Mouse (Mus musculus): ENCODE measurements at regions not wholly inside any gene's neighbourhood (a gene's known extent, or its start where the extent isn't known, plus 50 kb on each side); places are given as distances from the start of the nearest gene placed in this dataset.

- no peak for DNase-seq
Measured at GRCm38 (mm10) chr8:6227901-6228300, 1122.8 kb upstream of the Slc10a2 start.

DNA sequence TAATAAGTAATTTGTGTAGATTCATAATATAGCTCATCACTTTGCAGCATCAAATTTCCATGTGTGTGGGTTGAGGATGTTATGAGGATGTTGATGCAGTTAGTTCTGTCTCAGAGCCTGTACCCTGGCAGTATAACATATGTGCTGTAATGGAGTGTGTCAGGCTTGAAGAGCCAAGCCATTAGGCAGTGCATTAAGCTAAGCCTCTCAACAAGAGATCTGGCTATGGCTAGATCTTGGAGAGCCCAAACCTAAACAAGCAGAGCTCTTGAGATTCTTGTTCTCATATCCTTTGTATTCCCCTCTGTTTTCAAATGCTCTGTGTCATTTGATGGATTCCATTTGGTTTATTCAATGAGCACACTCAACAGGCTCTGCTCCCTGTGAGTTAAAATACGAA, 1120.0 kb upstream of the Slc10a2 start:
- DNase-seq: no peak

DNA sequence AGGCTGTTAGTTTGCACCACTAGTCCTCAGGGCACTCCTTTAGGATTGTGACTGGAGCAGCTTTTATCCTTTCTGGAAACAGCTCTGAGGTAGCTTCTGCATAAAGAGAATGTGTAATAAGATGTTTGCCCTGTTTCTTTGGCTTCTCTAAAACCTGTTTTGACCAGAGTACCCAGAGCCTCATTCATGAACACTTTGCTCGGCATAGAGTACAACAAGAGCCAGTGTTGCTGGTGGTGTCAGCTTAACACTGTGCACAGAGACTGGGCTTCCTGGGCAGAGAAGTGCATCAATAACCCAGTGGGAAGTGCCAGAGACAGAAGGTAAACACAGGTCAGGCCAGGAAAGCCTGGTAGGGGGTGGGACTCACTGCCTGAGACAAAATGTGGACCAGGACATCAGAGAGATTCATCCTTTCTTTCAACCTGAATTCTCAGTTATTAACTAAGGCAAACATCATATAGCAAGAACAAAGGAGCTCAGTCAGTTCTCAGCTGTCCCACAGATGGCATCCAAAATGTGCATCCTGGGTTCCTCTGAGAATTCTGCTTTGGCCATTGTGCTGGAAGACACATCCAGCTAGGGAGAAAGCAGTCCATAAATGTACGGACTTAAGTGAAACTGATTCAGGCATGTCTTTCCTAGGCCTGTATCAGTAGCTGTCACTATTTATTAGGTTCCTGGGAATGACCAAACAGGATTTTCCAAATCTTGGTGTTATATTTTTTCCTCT, 1102.6 kb upstream of the Slc10a2 start:
- no peak for DNase-seq

- DNase-seq: no peak
Measured at GRCm38 (mm10) chr8:6204051-6204745, 1099.0 kb upstream of the Slc10a2 start.

GRCm38 (mm10) chr8:6191431-6191830, 1086.3 kb upstream of the Slc10a2 start:
- DNase-seq: no peak

DNA sequence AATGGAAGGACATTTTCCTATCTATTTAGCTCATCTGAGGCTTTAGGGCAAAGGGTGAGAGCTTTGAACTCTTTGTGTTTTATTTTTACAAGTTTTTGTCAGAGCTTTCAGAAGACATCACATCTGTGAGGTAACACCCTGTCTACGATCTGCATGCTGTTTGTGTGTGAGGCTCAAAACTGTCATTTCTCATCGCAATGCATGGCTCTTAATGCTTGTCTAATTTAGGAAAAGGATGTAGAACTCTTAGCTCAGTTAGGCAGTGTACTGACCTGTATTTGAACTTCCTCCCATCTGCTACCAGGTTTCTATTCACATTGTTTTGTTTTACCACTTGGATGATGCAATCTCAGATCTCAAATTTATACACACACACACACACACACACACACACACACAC, 1083.3 kb upstream of the Slc10a2 start:
- no peak for DNase-seq

DNA sequence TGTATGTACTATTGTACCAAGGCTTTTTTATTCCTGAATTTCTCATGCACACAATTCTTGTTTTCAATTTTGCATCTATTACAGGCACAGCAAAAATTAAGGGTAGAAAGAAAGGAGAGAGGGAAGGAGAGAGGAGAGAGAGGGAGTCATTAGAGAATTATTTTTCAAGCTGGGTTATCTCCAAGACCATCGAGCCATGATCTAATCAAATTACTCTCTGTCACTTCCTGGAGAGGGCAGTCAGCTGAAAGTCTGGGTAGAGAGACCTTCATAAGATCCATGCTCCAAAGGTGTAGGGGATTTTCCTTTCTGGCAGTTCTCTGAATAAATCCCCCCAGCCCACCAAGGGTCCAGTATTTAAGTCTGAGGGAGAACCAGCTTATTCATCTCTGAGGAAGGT, 1081.4 kb upstream of the Slc10a2 start:
- DNase-seq: no peak

- DNase-seq: no peak
Measured at GRCm38 (mm10) chr8:6179602-6180001, 1074.5 kb upstream of the Slc10a2 start.

GRCm38 (mm10) chr8:6166433-6166832, 1061.3 kb upstream of the Slc10a2 start:
- DNase-seq: no peak

- DNase-seq: no peak
Measured at GRCm38 (mm10) chr8:6165230-6165629, 1060.1 kb upstream of the Slc10a2 start.

DNA sequence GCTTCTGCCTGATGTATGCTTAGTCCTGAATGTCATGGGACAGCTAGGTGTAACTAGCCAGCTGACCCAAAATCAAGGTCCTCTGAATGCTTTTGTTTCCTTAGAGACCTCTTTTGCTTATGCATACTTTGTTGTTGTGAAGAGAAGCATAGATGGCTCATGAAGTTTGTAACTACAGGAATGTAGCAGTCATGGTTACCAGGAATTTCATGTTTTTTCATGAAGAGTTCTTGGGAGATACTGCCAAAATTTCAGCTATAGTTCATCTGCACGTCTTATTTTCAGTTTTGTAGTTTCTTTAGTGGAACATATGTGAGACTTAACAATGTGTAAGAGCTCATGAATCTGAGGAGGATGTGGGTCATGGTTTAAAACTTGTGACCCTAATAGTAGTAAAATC, 1059.6 kb upstream of the Slc10a2 start:
- no peak for DNase-seq

- DNase-seq: no peak
Measured at GRCm38 (mm10) chr8:6144588-6144987, 1039.4 kb upstream of the Slc10a2 start.

- no peak for DNase-seq
Measured at GRCm38 (mm10) chr8:6140090-6140489, 1034.9 kb upstream of the Slc10a2 start.

DNA sequence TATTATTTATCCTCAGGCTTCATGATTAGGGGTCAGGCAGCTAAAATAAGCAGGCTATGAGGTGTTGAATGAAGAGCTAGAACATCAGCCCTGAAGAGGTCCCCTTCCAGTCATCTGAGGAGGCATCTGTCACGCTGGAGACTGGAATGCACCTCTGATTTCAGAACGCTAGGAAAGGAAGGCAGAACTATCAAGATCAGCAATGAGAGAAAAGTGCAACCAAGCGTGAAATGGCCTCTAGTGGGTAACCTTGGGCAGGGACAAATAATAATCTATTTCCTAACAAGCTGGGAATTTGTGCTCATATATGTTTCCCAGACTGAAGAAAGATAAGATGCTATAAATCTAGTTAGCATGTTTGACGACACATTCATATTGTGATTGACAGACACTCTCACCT, 1034.0 kb upstream of the Slc10a2 start:
- no peak for DNase-seq

- DNase-seq: no peak
Measured at GRCm38 (mm10) chr8:6132243-6132751, 1027.1 kb upstream of the Slc10a2 start.

- no peak for DNase-seq
Measured at GRCm38 (mm10) chr8:6125265-6125664, 1020.1 kb upstream of the Slc10a2 start.

DNA sequence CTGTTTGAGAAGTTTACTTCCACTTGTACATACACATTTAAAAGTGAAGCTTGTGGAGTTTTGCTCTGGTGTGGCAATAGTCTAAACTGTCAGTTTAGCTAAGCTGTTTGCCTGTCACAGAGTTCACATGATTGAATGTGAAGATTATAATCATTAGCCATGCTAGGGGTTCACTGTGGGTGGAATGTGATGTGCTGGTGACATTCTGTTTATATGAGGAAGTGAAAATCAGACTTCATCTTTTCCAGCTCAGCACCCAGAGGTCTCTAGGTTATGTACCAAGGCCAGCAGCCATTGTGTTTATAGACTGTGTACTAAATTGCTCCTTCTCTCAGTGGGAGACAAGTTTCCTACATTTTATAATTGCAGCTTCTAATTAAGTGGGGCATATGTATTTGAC, 1014.4 kb upstream of the Slc10a2 start:
- DNase-seq: no peak

GRCm38 (mm10) chr8:6111351-6111750, 1006.2 kb upstream of the Slc10a2 start:
- DNase-seq: no peak

DNA sequence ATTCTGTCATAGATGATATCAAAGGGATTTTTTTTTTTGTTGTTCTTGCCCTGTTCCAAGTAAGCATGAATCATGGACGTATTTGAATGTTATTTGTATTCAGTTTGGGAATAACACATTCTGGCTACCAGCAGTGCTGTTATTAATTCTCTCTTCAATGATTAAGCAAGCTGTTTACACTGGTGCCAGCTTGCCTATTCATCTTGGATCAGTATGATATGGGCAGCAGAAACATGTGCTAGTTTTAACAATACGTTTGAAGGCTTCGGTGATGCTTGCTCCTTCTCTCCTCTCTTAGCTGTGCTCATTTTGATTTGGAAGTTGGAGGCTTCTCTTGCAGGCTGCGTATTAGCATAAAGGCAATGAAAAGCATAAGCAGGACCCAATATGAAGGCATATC, 984.9 kb upstream of the Slc10a2 start:
- no peak for DNase-seq

DNA sequence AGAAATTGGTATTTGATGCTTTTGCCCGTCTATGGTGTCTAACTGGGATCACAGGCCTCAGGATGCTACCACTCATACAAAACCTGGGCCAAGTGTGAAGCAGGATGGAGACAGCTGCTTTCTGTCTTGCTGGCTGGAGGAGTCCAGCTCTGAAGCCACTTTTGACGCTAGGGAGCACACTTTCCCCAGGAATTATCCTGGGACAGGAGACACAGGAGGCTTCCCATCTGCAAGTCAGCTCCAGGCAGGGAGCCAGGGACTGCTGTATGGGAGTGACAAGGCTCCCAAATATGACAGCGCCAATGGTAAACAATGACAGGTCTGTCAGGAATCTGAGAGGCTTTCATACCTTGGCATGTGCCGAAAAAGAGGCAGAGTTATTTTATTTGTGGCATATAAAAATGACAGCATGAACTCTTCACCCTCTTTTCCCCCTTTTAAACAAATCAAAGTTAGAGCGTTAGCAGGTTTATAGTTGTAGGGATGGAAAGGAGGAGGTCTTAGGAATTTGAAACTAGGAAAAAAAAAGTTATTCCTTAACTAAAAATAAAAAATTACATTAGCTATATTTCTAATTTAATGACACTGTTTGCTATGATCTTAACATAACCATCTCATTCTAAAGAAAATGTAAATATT, 938.9 kb upstream of the Slc10a2 start:
- DNase-seq: peak; percentile 1

- DNase-seq: no peak
Measured at GRCm38 (mm10) chr8:6012206-6012605, 907.1 kb upstream of the Slc10a2 start.

DNA sequence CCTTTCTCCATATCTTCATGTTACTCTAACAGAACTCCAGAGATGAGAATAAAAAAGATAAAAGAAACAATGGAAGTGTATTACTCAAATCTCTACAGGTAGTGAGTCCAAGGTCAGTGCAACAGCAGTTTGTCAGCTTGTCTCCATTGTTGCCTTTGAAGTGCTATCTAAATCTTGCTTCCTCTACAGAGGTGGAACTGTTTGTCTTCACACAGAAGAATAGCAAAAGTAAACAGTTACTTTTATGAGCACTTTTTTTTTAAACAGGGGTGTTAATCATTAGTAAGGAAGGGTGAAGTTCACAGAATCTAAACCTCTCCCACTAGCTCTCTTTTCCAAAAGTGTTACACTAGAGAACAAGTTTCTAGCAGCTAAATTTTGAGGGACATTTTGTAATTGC, 906.0 kb upstream of the Slc10a2 start:
- DNase-seq: no peak

DNA sequence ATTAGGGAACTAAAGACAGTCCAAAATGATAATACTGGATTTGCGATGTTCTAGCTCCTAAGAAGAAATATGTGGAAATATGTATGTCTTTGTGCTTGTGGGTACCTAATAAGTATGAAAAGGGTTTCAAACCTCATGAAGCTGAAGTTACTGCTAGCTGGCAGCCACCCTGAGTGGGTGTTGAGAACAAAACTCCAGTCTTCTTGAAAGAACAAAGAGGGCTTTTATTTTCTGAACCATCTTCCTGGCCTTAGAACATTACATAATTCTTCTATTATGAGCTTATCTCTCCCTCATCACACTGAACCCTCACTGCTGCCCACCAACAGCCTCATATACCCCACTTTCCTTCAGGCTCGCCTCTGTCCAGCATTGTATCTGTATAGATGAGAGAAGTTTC, 905.6 kb upstream of the Slc10a2 start:
- DNase-seq: no peak

GRCm38 (mm10) chr8:6002612-6003011, 897.5 kb upstream of the Slc10a2 start:
- DNase-seq: no peak

Measured in cerebellum, adult 11 months (tissue).